In the genomic region with DNA sequence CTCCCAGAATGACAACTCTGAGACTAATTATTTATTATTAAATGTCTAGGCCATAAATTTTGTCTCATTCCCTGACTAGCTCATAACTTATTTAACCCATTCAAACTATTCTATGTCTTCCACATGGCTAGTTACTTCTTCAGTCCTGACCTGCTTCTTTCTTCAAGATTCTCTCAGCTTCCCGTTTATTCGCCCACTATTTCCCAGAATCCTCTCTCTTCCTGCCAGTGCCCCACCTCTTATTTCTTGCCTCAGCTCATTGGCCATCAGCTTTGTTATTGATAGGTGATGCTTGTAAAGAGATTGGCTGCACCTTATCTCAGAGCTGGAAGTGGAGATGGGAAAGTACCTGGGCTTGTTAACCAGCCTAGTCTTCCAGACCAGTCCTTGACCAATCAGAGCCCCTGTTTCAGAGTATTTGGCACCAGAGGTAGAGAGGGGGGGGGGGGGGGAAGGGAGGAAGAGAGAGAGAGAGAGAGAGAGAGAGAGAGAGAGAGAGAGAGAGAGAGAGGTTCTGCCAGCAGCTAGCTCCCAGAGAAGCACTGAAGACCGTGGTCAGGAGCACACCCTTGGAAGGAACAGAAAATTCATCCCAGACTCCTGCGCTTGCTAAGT, we compare ENCODE assay signal across 14 mouse cellular contexts.
"Had no signal": no experiment of that assay in that cellular context is flagged by ENCODE, and none has a peak within 500 bp of the region (broad histone marks: within the 10 kb centered on the region; RNA-seq: fewer than 3 reads in every experiment).

No protein-coding gene starts in this region.

- H3K27me3 ChIP-seq: midbrain, embryonic 12.5 days had no signal

- H3K9ac ChIP-seq: liver, embryonic 13.5 days; lung, embryonic 14.5 days; midbrain, embryonic 12.5 days had no signal

- H3K4me2 ChIP-seq: liver, embryonic 13.5 days; lung, embryonic 14.5 days; midbrain, embryonic 12.5 days had no signal

- DNase-seq: kidney, adult 2 months; kidney, postnatal 25 days; layer of hippocampus, adult 9-11 months; liver, embryonic 13.5 days; lung, embryonic 14.5 days; right cerebral cortex, postnatal 25 days; thymus, postnatal 25 days had no signal

- H3K27ac ChIP-seq: kidney, postnatal 0 days; layer of hippocampus, adult 2 months; liver, embryonic 13.5 days; macrophage; midbrain, embryonic 12.5 days had no signal

- H3K4me3 ChIP-seq: layer of hippocampus, adult 2 months; liver, embryonic 13.5 days; midbrain, embryonic 12.5 days had no signal

- H3K9me3 ChIP-seq: liver, embryonic 13.5 days; midbrain, embryonic 12.5 days had no signal

- ATAC-seq: intestine, embryonic 16.5 days; lung, postnatal 0 days; midbrain, embryonic 16.5 days had no signal

- H3K36me3 ChIP-seq: liver, embryonic 13.5 days; midbrain, embryonic 12.5 days had no signal

- H3K4me1 ChIP-seq: liver, embryonic 13.5 days had no signal
